Mouse (Mus musculus) ES-Bruce4 (cell line): ENCODE measurements around the gene Atp5b. TPM values are rescaled to one million over a fixed set of nuclear protein-coding genes. Genes with fewer than 3 reads are reported as not detected.

Experiments
- H3K27ac ChIP-seq: 2 replicates; pipeline ENCODE4 v1.5.1; 2012; ENCODE audit warnings: low read length, inconsistent platforms; ENCODE audit not compliant: insufficient read depth
- H3K27me3 ChIP-seq: 2 replicates; pipeline ENCODE4 v1.6.1; 2012; ENCODE audit warnings: mild to moderate bottlenecking, low read length, inconsistent platforms; ENCODE audit not compliant: control insufficient read depth, poor library complexity, insufficient read depth, severe bottlenecking
- H3K36me3 ChIP-seq: 2 replicates; pipeline ENCODE4 v1.6.1; 2012; ENCODE audit warnings: inconsistent platforms, mild to moderate bottlenecking, low read length, moderate library complexity; ENCODE audit not compliant: control insufficient read depth, poor library complexity, insufficient read depth, severe bottlenecking
- H3K4me1 ChIP-seq: one replicate; pipeline ENCODE4 v1.8.1; 2011; ENCODE audit warnings: low read length; ENCODE audit not compliant: control insufficient read depth, insufficient read depth
- H3K4me3 ChIP-seq: 2 replicates; pipeline ENCODE4 v1.5.1; 2011; ENCODE audit warnings: low read depth, mild to moderate bottlenecking, low read length
- H3K9ac ChIP-seq: 2 replicates; pipeline ENCODE4 v1.6.1; 2012; ENCODE audit warnings: low read depth, mild to moderate bottlenecking, inconsistent platforms; ENCODE audit not compliant: poor library complexity, severe bottlenecking
- H3K9me3 ChIP-seq: replicated peaks from 2 replicates; pipeline ENCODE4 v1.6.1; 2012; ENCODE audit warnings: mild to moderate bottlenecking, low read length, inconsistent platforms; ENCODE audit not compliant: control insufficient read depth, poor library complexity, insufficient read depth, severe bottlenecking
- CTCF ChIP-seq: IDR thresholded peaks from one replicate; pipeline ENCODE4 v1.8.1; 2011; ENCODE audit warnings: low read depth, low read length
- EP300 ChIP-seq: IDR thresholded peaks from 2 replicates; pipeline ENCODE4 v1.6.1; 2011; ENCODE audit warnings: low read depth, low read length; ENCODE audit not compliant: insufficient read depth
- POLR2A ChIP-seq: IDR thresholded peaks from one replicate; pipeline ENCODE4 v1.8.1; 2011; ENCODE audit warnings: low read length; ENCODE audit not compliant: insufficient read depth
- polyA plus RNA-seq: library from polyadenylated mRNA; stranded (reverse); fragments of >200 nt; gene quantifications from 2 replicates; pipeline ENCODE4 v1.2.4, GENCODE M21; 2011; ENCODE audit warnings: low read depth; ENCODE audit not compliant: missing spikeins, insufficient read depth, insufficient read length

The Atp5b gene
- polyA plus RNA-seq, 1 experiment = 1,323 TPM

DNA sequence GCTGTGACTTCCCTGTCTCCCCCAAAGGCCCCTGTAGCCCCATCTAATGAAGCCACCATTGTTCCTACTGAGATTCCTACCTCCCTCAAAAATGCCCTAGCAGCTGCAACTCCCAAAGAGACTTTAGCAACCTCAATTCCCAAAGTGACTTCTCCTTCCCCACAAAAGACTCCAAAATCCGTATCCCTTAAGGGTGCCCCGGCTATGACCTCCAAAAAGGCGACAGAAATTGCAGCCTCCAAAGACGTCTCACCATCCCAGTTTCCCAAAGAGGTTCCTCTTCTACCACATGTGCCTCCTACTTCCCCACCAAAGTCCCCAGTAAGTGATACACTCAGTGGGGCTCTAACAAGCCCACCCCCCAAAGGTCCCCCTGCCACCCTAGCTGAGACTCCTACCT, 41.4 kb upstream of the Atp5b start:
- H3K4me3 ChIP-seq = no peak overlapping the region
- H3K27ac ChIP-seq = no peak overlapping the region
- no peaks in the 10 kb centered on the region for H3K27me3 ChIP-seq
- H3K4me1 ChIP-seq = peaks cover 10% of the 10 kb centered on the region
- peaks cover 93% of the 10 kb centered on the region for H3K36me3 ChIP-seq
- TF ChIP-seq EP300 = no peak
- TF ChIP-seq CTCF = no peak
- no peak for TF ChIP-seq POLR2A
- no peak overlapping the region for H3K9ac ChIP-seq
- H3K9me3 ChIP-seq = no peaks in the 10 kb centered on the region

DNA sequence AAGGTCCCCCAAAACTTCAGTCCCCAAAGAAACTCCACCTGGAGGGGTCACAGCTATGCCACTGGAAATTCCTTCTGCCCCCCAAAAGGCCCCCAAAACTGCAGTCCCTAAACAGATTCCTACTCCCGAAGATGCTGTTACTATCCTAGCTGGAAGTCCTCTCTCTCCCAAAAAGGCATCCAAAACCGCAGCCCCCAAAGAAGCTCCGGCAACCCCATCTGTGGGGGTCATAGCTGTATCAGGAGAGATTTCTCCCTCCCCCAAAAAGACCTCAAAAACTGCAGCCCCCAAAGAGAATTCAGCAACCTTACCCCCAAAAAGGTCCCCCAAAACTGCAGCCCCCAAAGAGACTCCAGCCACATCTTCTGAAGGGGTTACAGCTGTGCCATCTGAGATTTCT, 40.6 kb upstream of the Atp5b start:
- Histone ChIP-seq H3K27me3 (no peaks in the 10 kb centered on the region), H3K36me3 (peaks cover 96% of the 10 kb centered on the region), H3K9me3 (no peaks in the 10 kb centered on the region), H3K9ac (peak overlapping the region; percentile 26; the same call in 1 of the 2 replicates), H3K27ac (no peak overlapping the region), H3K4me1 (peaks cover 10% of the 10 kb centered on the region), H3K4me3 (no peak overlapping the region)
- no peak for TF ChIP-seq EP300
- no peak for TF ChIP-seq CTCF
- no peak for TF ChIP-seq POLR2A

DNA sequence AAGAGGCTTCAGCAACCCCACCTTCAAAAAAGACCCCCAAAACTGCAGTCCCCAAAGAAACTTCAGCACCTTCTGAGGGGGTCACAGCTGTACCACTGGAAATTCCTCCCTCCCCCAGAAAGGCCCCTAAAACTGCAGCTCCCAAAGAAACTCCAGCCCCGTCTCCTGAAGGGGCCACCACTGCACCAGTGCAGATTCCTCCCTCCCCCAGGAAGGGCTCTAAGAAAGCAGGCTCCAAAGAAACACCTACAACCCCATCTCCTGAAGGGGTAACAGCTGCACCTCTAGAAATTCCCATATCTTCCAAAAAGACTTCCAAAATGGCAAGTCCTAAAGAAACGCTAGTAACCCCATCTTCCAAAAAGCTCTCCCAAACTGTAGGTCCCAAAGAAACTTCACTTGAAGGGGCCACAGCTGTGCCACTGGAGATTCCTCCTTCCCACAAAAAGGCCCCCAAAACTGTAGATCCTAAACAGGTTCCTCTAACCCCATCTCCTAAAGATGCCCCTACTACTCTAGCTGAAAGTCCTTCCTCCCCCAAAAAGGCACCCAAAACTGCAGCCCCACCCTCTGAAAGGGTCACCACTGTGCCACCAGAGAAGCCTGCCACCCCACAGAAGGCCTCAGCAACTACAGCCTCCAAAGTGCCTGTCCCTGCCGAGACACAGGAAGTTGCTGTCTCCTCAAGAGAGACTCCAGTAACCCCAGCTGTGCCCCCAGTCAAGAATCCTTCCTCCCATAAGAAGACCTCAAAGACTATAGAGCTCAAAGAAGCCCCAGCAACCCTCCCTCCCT, 39.8 kb upstream of the Atp5b start:
- Histone ChIP-seq H3K27me3 (no peaks in the 10 kb centered on the region), H3K4me1 (peaks cover 8% of the 10 kb centered on the region), H3K9ac (peak overlapping the region; percentile 26; the same call in 1 of the 2 replicates), H3K9me3 (no peaks in the 10 kb centered on the region), H3K27ac (no peak overlapping the region), H3K36me3 (peaks cover 98% of the 10 kb centered on the region), H3K4me3 (no peak overlapping the region)
- TF ChIP-seq POLR2A (no peak), CTCF (no peak), EP300 (no peak)

DNA sequence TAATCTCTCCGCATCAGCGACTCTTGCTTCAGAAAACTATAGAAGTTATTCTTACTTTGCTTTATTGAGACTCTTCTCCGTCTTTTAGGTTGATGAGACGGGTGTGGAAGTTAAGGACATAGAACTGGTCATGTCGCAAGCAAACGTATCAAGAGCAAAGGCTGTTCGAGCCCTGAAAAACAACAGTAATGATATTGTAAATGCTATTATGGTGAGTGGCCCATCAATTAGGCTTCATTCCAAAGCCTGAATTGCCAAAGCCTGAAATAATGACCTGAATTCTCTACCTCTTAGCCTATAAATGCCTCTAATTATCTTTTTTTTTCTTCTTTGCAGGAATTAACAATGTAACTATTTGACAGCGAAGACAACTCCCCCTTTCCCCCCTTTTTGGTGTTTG, 34.9 kb upstream of the Atp5b start:
- Histone ChIP-seq H3K9me3 (no peaks in the 10 kb centered on the region), H3K4me3 (no peak overlapping the region), H3K4me1 (no peaks in the 10 kb centered on the region), H3K27ac (no peak overlapping the region), H3K27me3 (no peaks in the 10 kb centered on the region), H3K9ac (no peak overlapping the region), H3K36me3 (peaks cover 68% of the 10 kb centered on the region)
- TF ChIP-seq EP300 (no peak), CTCF (no peak), POLR2A (no peak)

DNA sequence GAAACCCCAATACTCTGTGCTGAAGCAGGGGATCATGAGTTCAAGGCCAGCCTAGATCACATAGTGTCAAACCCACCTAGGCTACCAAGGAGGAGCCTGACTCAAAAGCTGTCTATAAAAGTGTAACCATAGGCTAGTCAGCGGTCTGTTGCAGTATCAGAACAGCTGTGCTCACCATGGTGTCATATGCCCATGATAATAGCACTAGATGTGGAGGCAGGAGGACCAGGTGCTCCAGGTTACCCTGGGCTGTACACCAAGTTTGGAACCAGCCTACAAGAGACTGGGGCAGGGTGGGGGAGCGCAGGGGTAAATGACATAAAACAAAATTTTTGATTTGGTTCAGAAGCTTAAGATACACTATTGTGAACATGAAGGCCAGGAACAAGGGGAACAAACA, 33.3 kb upstream of the Atp5b start:
- H3K27me3 ChIP-seq = no peaks in the 10 kb centered on the region

DNA sequence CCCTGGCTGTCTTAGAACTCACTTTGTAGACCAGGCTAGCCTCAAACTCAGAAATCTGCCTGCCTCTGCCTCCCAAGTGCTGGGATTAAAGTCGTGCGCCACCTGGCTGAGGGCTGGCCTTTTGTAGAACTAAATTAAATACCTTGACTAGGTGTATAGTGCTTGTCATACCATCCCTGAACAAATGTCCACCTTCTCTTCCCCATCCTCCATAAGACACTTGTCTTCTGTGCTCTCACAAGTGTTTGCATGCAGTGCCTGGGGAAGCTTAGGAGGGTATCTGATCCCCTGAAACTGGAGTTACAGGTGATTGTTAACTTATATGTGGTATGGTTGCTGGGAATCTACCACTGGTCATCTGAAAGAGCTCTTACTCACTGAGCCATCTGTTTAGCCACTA, 32.7 kb upstream of the Atp5b start:
- no peaks in the 10 kb centered on the region for H3K9me3 ChIP-seq
- H3K9ac ChIP-seq = no peak overlapping the region
- TF ChIP-seq EP300 (no peak), POLR2A (no peak), CTCF (no peak)
- no peaks in the 10 kb centered on the region for H3K27me3 ChIP-seq
- H3K36me3 ChIP-seq = peaks cover 46% of the 10 kb centered on the region
- H3K27ac ChIP-seq = no peak overlapping the region
- H3K4me1 ChIP-seq = no peaks in the 10 kb centered on the region
- H3K4me3 ChIP-seq = no peak overlapping the region

More for the DNA sequence above, 33.3 kb upstream of the Atp5b start:
- TF ChIP-seq CTCF (no peak), POLR2A (no peak), EP300 (no peak)
- no peak overlapping the region for H3K9ac ChIP-seq
- H3K9me3 ChIP-seq = no peaks in the 10 kb centered on the region
- peaks cover 52% of the 10 kb centered on the region for H3K36me3 ChIP-seq
- no peak overlapping the region for H3K4me3 ChIP-seq
- H3K27ac ChIP-seq = no peak overlapping the region
- no peaks in the 10 kb centered on the region for H3K4me1 ChIP-seq
